Mouse (Mus musculus) kidney, embryonic 15.5 days (tissue): Measurements from ENCODE around the gene Atm. TPM values are rescaled to one million over a fixed set of nuclear protein-coding genes. Genes with fewer than 3 reads are reported as not detected.
A peak's percentile ranks its signal among the peaks of the same experiment; 100 is the strongest.

Experiments
- ATAC-seq: fragments of 200-750 bp; cut with Nextera tagmentation; replicated peaks from 2 replicates; pipeline ENCODE4 v1.8.0; 2017; ENCODE audit warnings: moderate TSS enrichment; ENCODE audit not compliant: low FRiP score
- H3K27ac ChIP-seq: fragments of 300-500 bp; sonication (generic); 2 replicates; pipeline ENCODE4 v1.5.1; 2015; ENCODE audit warnings: mild to moderate bottlenecking, inconsistent platforms
- H3K27me3 ChIP-seq: fragments of 300-500 bp; sonication (generic); 2 replicates; pipeline ENCODE4 v1.6.1; 2015; ENCODE audit warnings: inconsistent platforms
- H3K36me3 ChIP-seq: fragments of 300-500 bp; sonication (generic); 2 replicates; pipeline ENCODE4 v1.6.1; 2015; ENCODE audit warnings: inconsistent platforms
- H3K4me1 ChIP-seq: fragments of 300-500 bp; sonication (generic); 2 replicates; pipeline ENCODE4 v1.6.1; 2015; ENCODE audit warnings: inconsistent platforms
- H3K4me2 ChIP-seq: fragments of 300-500 bp; sonication (generic); 2 replicates; pipeline ENCODE4 v1.6.1; 2015; ENCODE audit warnings: moderate library complexity, mild to moderate bottlenecking, inconsistent platforms
- H3K4me3 ChIP-seq: fragments of 300-500 bp; sonication (generic); replicated peaks from 2 replicates; pipeline ENCODE4 v1.5.1; 2015; ENCODE audit warnings: mild to moderate bottlenecking, inconsistent platforms
- H3K9ac ChIP-seq: fragments of 300-500 bp; sonication (generic); 2 replicates; pipeline ENCODE4 v1.6.1; 2015; ENCODE audit warnings: mild to moderate bottlenecking, inconsistent platforms
- H3K9me3 ChIP-seq: fragments of 300-500 bp; sonication (generic); replicated peaks from 2 replicates; pipeline ENCODE4 v1.6.1; 2016; ENCODE audit warnings: inconsistent platforms
- WGBS: fragments of 180-500 bp; shearing (Covaris S2); methylation state at CpG from one replicate; pipeline ENCODE4 v1.1.7; 2015; ENCODE audit warnings: mixed read lengths; 5-methylcytosine and 5-hydroxymethylcytosine counted together
- microRNA-seq: library from miRNA; unstranded; fragments of <30 nt; microRNA quantifications from one replicate; pipeline ENCODE4, GENCODE M21; 2016
- polyA plus RNA-seq: library from polyadenylated mRNA; unstranded; fragments of >200 nt; fragmentation: Nextera tagmentation; extraction: Ambion mirVana; gene quantifications from 2 replicates; pipeline ENCODE4 v1.2.1, GENCODE M21; 2015

The Atm gene
- polyA plus RNA-seq, 1 experiment from 2014 or later: 16.3 TPM

DNA sequence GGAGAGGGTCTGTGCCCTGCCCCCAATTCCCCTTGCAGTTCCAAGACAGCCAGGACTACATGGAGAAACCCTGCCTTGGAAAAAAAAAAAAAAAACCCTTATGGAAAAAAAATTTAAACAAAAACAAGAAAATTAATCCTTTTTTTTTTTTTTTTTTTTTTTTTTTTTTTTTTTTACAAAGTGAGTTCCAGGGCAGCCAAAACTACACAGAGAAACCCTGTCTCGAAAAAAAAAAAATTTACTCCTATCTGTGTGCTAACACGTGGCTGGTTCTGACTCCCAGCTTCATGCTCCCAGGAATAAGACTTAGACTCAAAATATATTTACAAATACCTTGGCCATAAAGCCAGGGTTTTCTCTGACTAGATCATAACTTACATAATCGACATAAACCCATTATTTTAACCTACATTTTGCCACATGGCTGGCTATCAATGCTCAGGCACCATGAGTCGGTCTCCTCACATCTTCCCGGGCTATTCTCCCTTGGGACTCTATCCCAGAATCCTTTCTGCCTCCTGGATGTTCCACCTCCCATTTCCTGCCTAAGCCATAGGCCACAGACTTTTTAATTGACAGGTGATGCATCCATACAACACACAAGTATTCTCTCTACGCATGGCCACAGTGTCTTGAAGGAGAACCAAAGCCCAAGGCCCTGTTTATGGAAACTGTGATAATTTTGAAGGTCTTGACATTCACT, 132.3 kb downstream of the Atm start:
- Histone ChIP-seq H3K4me3 (no peak overlapping the region), H3K4me1 (peaks cover 38% of the 10 kb centered on the region), H3K9ac (no peak overlapping the region), H3K4me2 (peak overlapping the region; percentile 71; the same call in 1 of the 2 replicates), H3K27me3 (no peaks in the 10 kb centered on the region), H3K36me3 (peaks cover 6% of the 10 kb centered on the region), H3K27ac (0 out of 2 replicates have a peak overlapping the region, but pooled peaks have one; percentile 81), H3K9me3 (no peaks in the 10 kb centered on the region)
- WGBS: 85% methylated on average over 6 of the region's 6 CpGs
- ATAC-seq: no peak

DNA sequence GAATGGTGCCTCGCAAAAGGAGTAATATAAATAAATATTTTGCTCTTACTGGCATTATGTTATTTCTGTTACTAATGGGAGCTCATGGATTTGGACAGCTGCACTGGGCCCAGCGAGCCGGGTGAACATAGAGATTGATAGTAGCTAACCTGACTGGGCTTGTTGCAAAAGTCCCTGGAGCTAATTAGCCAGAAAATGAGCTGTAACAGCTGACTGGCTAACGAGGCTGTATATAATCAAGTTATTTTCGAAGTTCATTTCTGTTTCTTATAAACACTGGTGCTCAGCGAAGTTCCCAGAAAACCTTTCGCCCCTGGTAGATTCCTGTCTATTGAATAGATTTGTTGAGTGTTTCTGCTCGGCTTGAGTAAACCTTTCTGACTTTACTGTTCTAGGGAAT, 133.5 kb downstream of the Atm start:
- Histone ChIP-seq H3K4me2 (peak overlapping the region; percentile 55), H3K9me3 (no peaks in the 10 kb centered on the region), H3K36me3 (peaks cover 6% of the 10 kb centered on the region), H3K27ac (peak overlapping the region; percentile 80), H3K9ac (no peak overlapping the region), H3K4me3 (peak overlapping the region; percentile 20; the same call in 1 of the 2 replicates), H3K4me1 (peaks cover 41% of the 10 kb centered on the region), H3K27me3 (no peaks in the 10 kb centered on the region)
- no peak; the same call in 1 of the 2 replicates for ATAC-seq
- WGBS: 44% methylated on average over 8 of the region's 8 CpGs

DNA sequence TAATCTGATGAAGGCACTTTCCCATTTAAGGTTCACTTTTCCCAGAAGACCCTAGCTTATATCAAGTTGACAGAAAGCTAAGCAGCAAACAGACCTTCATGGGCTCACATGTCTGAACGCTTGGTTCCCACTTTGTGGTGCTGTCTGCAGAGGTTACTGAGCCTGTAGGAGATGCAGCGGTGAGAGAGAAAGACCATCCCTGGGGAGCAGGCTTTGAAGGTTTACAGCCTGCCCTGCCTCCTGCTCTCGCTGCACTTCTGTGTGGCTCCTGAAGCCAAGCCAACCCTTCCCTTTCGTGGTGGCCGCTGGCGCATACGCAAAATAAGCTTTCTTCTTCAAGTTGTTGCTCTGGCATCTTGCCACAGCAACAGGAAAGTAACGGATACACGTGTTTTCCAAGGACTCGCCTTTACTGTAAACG, 134.2 kb downstream of the Atm start, which contains the start of gene 4930550C14Rik:
Gene 4930550C14Rik (plus strand): TSS at position 35 of the 421 bp plus-strand sequence.
- Histone ChIP-seq H3K27me3 (no peaks in the 10 kb centered on the region), H3K27ac (peak within 1 kb of the TSS; percentile 80), H3K9ac (peak within 1 kb of the TSS; percentile 17; the same call in 1 of the 2 replicates), H3K9me3 (no peaks in the 10 kb centered on the region), H3K4me2 (peak within 1 kb of the TSS; percentile 55), H3K36me3 (peaks cover 6% of the 10 kb centered on the region), H3K4me3 (peak within 1 kb of the TSS; percentile 20), H3K4me1 (peaks cover 41% of the 10 kb centered on the region)
- 5% methylated on average over 11 of the region's 11 CpGs for WGBS
- peak; percentile 16; the same call in 1 of the 2 replicates for ATAC-seq

DNA sequence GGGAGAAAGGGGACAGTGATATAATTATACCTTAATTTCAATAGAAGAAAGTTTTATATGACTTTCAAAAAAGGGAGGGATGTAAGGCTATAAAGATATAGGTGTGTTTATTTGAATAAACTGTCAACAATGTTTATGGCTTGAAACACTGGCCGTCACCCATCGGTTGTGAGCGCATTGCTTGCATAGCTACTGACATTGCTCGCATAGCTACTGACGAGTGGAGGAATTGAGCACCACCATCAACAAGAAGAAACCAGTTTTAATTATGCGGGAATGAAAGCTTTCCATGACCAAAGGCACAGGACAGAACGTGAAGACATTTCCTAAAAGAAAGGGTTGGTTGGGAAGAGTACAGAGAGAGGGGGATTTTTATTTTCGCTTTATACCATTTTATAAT, 135.4 kb downstream of the Atm start:
- peaks cover 9% of the 10 kb centered on the region for H3K36me3 ChIP-seq
- no peaks in the 10 kb centered on the region for H3K9me3 ChIP-seq
- H3K4me3 ChIP-seq: no peak overlapping the region
- H3K27me3 ChIP-seq: no peaks in the 10 kb centered on the region
- WGBS: 70% methylated on average over 8 of the region's 8 CpGs
- no peak for ATAC-seq
- H3K4me2 ChIP-seq: no peak overlapping the region
- 0 out of 2 replicates have a peak overlapping the region, but pooled peaks have one; percentile 51 for H3K27ac ChIP-seq
- no peak overlapping the region for H3K9ac ChIP-seq
- peaks cover 41% of the 10 kb centered on the region for H3K4me1 ChIP-seq

- Histone ChIP-seq H3K9me3 (no peaks in the 10 kb centered on the region), H3K4me3 (no peak overlapping the region), H3K27me3 (no peaks in the 10 kb centered on the region), H3K36me3 (peaks cover 12% of the 10 kb centered on the region), H3K9ac (no peak overlapping the region), H3K4me1 (peaks cover 40% of the 10 kb centered on the region), H3K27ac (0 out of 2 replicates have a peak overlapping the region, but pooled peaks have one; percentile 51), H3K4me2 (no peak overlapping the region)
- no peak for ATAC-seq
- WGBS: 62% methylated on average over 4 of the region's 4 CpGs
Observed at GRCm38 (mm10) chr9:53400696-53401095, 135.8 kb downstream of the Atm start.

- ATAC-seq: no peak
- 92% methylated on average over 8 of the region's 8 CpGs for WGBS
- Histone ChIP-seq H3K9ac (no peak overlapping the region), H3K4me2 (no peak overlapping the region), H3K4me1 (peaks cover 28% of the 10 kb centered on the region), H3K4me3 (no peak overlapping the region), H3K27ac (no peak overlapping the region), H3K9me3 (no peaks in the 10 kb centered on the region), H3K27me3 (no peaks in the 10 kb centered on the region), H3K36me3 (peaks cover 12% of the 10 kb centered on the region)
Observed at GRCm38 (mm10) chr9:53399537-53399936, 137.0 kb downstream of the Atm start.

DNA sequence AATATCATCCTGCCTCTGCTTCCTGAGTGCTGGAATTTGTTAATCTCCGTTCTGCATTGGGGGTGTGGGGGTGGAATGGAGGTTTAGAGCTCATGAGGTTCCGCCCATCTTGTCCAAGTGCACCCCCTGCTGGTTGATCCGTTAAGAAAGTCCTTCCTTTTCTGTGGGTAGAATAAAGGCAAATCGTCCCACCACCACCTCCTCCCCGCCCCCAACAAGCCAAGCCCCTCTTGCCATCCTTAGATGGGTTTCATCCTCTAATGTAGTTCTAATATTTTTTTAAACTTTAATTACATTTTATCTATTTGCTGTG, 138.2 kb downstream of the Atm start:
- Histone ChIP-seq H3K9me3 (no peaks in the 10 kb centered on the region), H3K4me3 (no peak overlapping the region), H3K27ac (no peak overlapping the region), H3K9ac (no peak overlapping the region), H3K4me2 (no peak overlapping the region), H3K27me3 (no peaks in the 10 kb centered on the region), H3K36me3 (peaks cover 12% of the 10 kb centered on the region), H3K4me1 (peaks cover 20% of the 10 kb centered on the region)
- 17% methylated on average over 5 of the region's 5 CpGs for WGBS
- no peak for ATAC-seq

GRCm38 (mm10) chr9:53397685-53398387, 138.7 kb downstream of the Atm start:
- no peak overlapping the region for H3K4me3 ChIP-seq

GRCm38 (mm10) chr9:53390136-53390535, 146.4 kb downstream of the Atm start:
- H3K9ac ChIP-seq: no peak overlapping the region

More at GRCm38 (mm10) chr9:53397685-53398387, 138.7 kb downstream of the Atm start:
- Histone ChIP-seq H3K4me1 (peaks cover 15% of the 10 kb centered on the region), H3K27ac (no peak overlapping the region), H3K9ac (no peak overlapping the region), H3K27me3 (no peaks in the 10 kb centered on the region), H3K4me2 (no peak overlapping the region), H3K36me3 (peaks cover 16% of the 10 kb centered on the region), H3K9me3 (no peaks in the 10 kb centered on the region)
- 79% methylated on average over 13 of the region's 13 CpGs for WGBS
- no peak for ATAC-seq

More at GRCm38 (mm10) chr9:53390136-53390535, 146.4 kb downstream of the Atm start:
- Histone ChIP-seq H3K4me1 (peaks cover 9% of the 10 kb centered on the region), H3K4me2 (no peak overlapping the region), H3K27ac (no peak overlapping the region), H3K9me3 (no peaks in the 10 kb centered on the region), H3K36me3 (peaks cover 36% of the 10 kb centered on the region), H3K27me3 (no peaks in the 10 kb centered on the region), H3K4me3 (no peak overlapping the region)
- ATAC-seq: no peak
- WGBS: 69% methylated on average over 7 of the region's 7 CpGs

Small RNA genes within 50 kb of the gene (microRNA-seq; reads per million reads assigned to microRNA genes)
- not detected for gene Mir130c

Other genes with a start within 250 kb of the Atm start
- gene Exph5, start 235.1 kb downstream of the Atm start, polyA plus RNA-seq: 1.9 and 2.2 TPM in 2 replicates
- 32.7 and 33.5 TPM in 2 replicates for gene Kdelc2, start 152.7 kb downstream of the Atm start, polyA plus RNA-seq
- 1.6 and 1.9 TPM in 2 replicates for gene 4930550C14Rik, start 134.4 kb downstream of the Atm start, polyA plus RNA-seq
- gene Npat, start 307 bp upstream of the Atm start, polyA plus RNA-seq: 20.0 and 20.6 TPM in 2 replicates
- 115 and 118 TPM in 2 replicates for gene Acat1, start 73.6 kb upstream of the Atm start, polyA plus RNA-seq
- 33.5 and 35.3 TPM in 2 replicates for gene Cul5, start 133.3 kb upstream of the Atm start, polyA plus RNA-seq
- gene Rab39, start 169.5 kb upstream of the Atm start, polyA plus RNA-seq: 0.36 and 0.57 TPM in 2 replicates
- gene Slc35f2, start 234.8 kb upstream of the Atm start, polyA plus RNA-seq: 14.4 and 15.9 TPM in 2 replicates